In the genomic region with DNA sequence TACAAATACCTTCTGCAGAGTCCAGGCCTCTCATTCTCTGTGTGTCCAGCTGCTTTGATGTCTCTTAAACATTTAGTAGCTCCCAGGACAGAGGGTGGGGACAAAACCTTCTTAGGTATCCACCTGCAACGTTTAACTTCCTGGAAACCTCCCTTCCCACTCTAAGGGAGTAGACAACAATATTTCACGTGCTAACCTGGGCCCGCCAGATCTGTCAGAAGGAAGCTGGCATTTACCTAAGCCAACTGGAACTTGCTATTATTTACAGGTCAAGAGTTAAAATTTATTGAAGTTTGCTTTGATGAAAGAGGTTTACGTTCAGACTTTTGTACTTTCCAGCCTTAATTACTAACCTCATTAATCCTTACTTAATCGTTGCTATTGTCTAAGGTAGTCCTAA, we compare ENCODE assay signal across 9 mouse cellular contexts. TPM values are rescaled to one million over a fixed set of nuclear protein-coding genes. Genes with fewer than 3 reads are reported as not detected.
A peak's percentile ranks its signal among the peaks of the same experiment; 100 is the strongest.
DNase-seq lines count a peak whose midpoint lies in the region; ATAC-seq and TF ChIP-seq lines count a peak whose summit lies in the region.
"Had no signal": no experiment of that assay in that cellular context is flagged by ENCODE, and none has a peak within 500 bp of the region (broad histone marks: within the 10 kb centered on the region; RNA-seq: fewer than 3 reads in every experiment).

No protein-coding gene starts in this region.

- no peak for TF ChIP-seq CTCF in lung, adult 2 months (IDR thresholded peaks at IDR 0.05; ENCODE audit: insufficient read depth, low read length)

- TF ChIP-seq POLR2A in lung, adult 2 months (IDR thresholded peaks at IDR 0.05; ENCODE audit: borderline replicate concordance, extremely low read depth, low read depth, low read length) = no peak

- H3K36me3 ChIP-seq in forebrain, embryonic 12.5 days (replicated peaks) = no peaks in the 10 kb centered on the region
- no peaks in the 10 kb centered on the region for H3K36me3 ChIP-seq in forebrain, embryonic 11.5 days (ENCODE audit: control insufficient read depth, insufficient read depth, low read length)
- no peaks in the 10 kb centered on the region for H3K36me3 ChIP-seq in lung, embryonic 15.5 days
- H3K36me3 ChIP-seq in stomach, embryonic 14.5 days (ENCODE audit: control insufficient read depth, insufficient read depth, low read length) = no peaks in the 10 kb centered on the region
- H3K36me3 ChIP-seq: heart, embryonic 12.5 days had no signal

- no peak for DNase-seq in forebrain, embryonic 11.5 days (ENCODE audit: low spot score)
- no peak for DNase-seq in lung, adult 2 months
- DNase-seq in kidney, postnatal 10 days = peak; percentile 32
- no peak for DNase-seq in right cerebral cortex, postnatal 25 days
- DNase-seq in urinary bladder, postnatal 25 days (ENCODE audit: low spot score) = no peak

- ATAC-seq in forebrain, embryonic 12.5 days (ENCODE audit: low FRiP score) = no peak
- ATAC-seq in forebrain, embryonic 11.5 days (replicated peaks; ENCODE audit: low FRiP score) = no peak
- ATAC-seq in lung, embryonic 15.5 days (ENCODE audit: borderline replicate concordance, extremely low read depth, low FRiP score, low TSS enrichment) = no peak
- no peak for ATAC-seq in stomach, embryonic 14.5 days (ENCODE audit: insufficient number of reproducible peaks, insufficient read depth, low FRiP score, low read depth)

- peaks cover 17% of the 10 kb centered on the region for H3K4me1 ChIP-seq in forebrain, embryonic 12.5 days
- 0 out of 2 replicates have a peak, but pooled peaks cover 5% of the 10 kb centered on the region for H3K4me1 ChIP-seq in forebrain, embryonic 11.5 days (replicated peaks; ENCODE audit: control insufficient read depth, insufficient read depth, low read length)
- peaks cover 10% of the 10 kb centered on the region for H3K4me1 ChIP-seq in lung, embryonic 15.5 days
- peaks cover 3% of the 10 kb centered on the region; the same call in 1 of the 2 replicates for H3K4me1 ChIP-seq in lung, adult 2 months (ENCODE audit: control insufficient read depth, insufficient read depth, low read length)
- 0 out of 2 replicates have a peak, but pooled peaks cover 2% of the 10 kb centered on the region for H3K4me1 ChIP-seq in stomach, embryonic 14.5 days (ENCODE audit: control insufficient read depth, insufficient read depth, low read length)

- no peak overlapping the region for H3K4me3 ChIP-seq in forebrain, embryonic 12.5 days (replicated peaks)
- H3K4me3 ChIP-seq in forebrain, embryonic 11.5 days (ENCODE audit: low read depth, low read length) = no peak overlapping the region
- peak overlapping the region; percentile 72; the same call in 1 of the 2 replicates for H3K4me3 ChIP-seq in lung, embryonic 15.5 days
- H3K4me3 ChIP-seq in lung, adult 2 months (replicated peaks; ENCODE audit: extremely low read depth, low read depth, low read length) = no peak overlapping the region
- peak overlapping the region; percentile 63 for H3K4me3 ChIP-seq in stomach, embryonic 14.5 days (ENCODE audit: low read depth, low read length)

- H3K27ac ChIP-seq in forebrain, embryonic 12.5 days = no peak overlapping the region
- no peak overlapping the region for H3K27ac ChIP-seq in forebrain, embryonic 11.5 days (ENCODE audit: low read depth, low read length)
- no peak overlapping the region for H3K27ac ChIP-seq in lung, embryonic 15.5 days
- H3K27ac ChIP-seq in stomach, embryonic 14.5 days (ENCODE audit: low read length) = no peak overlapping the region; the same call in 1 of the 2 replicates

- 23% methylated on average over 5 of the region's 5 CpGs for WGBS in forebrain, embryonic 12.5 days
- 19% methylated on average over 5 of the region's 5 CpGs for WGBS in forebrain, embryonic 11.5 days
- WGBS in lung, embryonic 15.5 days = 24% methylated on average over 5 of the region's 5 CpGs
- 33% methylated on average over 5 of the region's 5 CpGs for WGBS in lung, adult 2 months
- WGBS in stomach, embryonic 14.5 days = 23% methylated on average over 5 of the region's 5 CpGs

- peak overlapping the region; percentile 95; the same call in 1 of the 2 replicates for H3K4me2 ChIP-seq in forebrain, embryonic 12.5 days
- no peak overlapping the region for H3K4me2 ChIP-seq in forebrain, embryonic 11.5 days (ENCODE audit: low read depth, low read length, severe bottlenecking)
- peak overlapping the region; percentile 94; the same call in 1 of the 2 replicates for H3K4me2 ChIP-seq in lung, embryonic 15.5 days
- H3K4me2 ChIP-seq in stomach, embryonic 14.5 days (replicated peaks; ENCODE audit: low read depth, low read length) = peak overlapping the region; percentile 92; the same call in 1 of the 2 replicates

- no peaks in the 10 kb centered on the region for H3K9me3 ChIP-seq in forebrain, embryonic 12.5 days
- H3K9me3 ChIP-seq in forebrain, embryonic 11.5 days (ENCODE audit: control insufficient read depth, low read length) = no peaks in the 10 kb centered on the region
- no peaks in the 10 kb centered on the region for H3K9me3 ChIP-seq in lung, embryonic 15.5 days
- no peaks in the 10 kb centered on the region for H3K9me3 ChIP-seq in stomach, embryonic 14.5 days (ENCODE audit: control insufficient read depth, low read depth, low read length)
- H3K9me3 ChIP-seq: heart, embryonic 12.5 days had no signal

- H3K9ac ChIP-seq in forebrain, embryonic 12.5 days = no peak overlapping the region
- H3K9ac ChIP-seq in forebrain, embryonic 11.5 days (ENCODE audit: low read length) = no peak overlapping the region
- no peak overlapping the region for H3K9ac ChIP-seq in lung, embryonic 15.5 days
- H3K9ac ChIP-seq in stomach, embryonic 14.5 days (replicated peaks; ENCODE audit: low read depth, low read length) = no peak overlapping the region

- H3K27me3 ChIP-seq in forebrain, embryonic 12.5 days = peaks cover 56% of the 10 kb centered on the region
- H3K27me3 ChIP-seq in forebrain, embryonic 11.5 days (ENCODE audit: control insufficient read depth, insufficient read depth, low read length) = peaks cover 29% of the 10 kb centered on the region
- H3K27me3 ChIP-seq in lung, embryonic 15.5 days = peaks cover 36% of the 10 kb centered on the region
- H3K27me3 ChIP-seq in stomach, embryonic 14.5 days (ENCODE audit: control insufficient read depth, insufficient read depth, low read length) = no peaks in the 10 kb centered on the region

RNA-seq across cellular contexts. Expression of gene Sgms2, which starts 2.2 kb away (rescaled TPM):
- polyA plus RNA-seq in forebrain, embryonic 12.5 days (2016; fragmentation: Nextera tagmentation; extraction: Ambion mirVana) = 0.96 and 1.00 TPM in 2 replicates
- 0.83 and 1.2 TPM in 2 replicates for polyA plus RNA-seq in forebrain, embryonic 11.5 days (2014; fragmentation: Nextera tagmentation; extraction: Ambion mirVana)
- polyA plus RNA-seq in lung, embryonic 15.5 days (2015; fragmentation: Nextera tagmentation; extraction: Ambion mirVana) = 2.9 and 3.5 TPM in 2 replicates
- 1.7 and 2.6 TPM in 2 replicates for polyA plus RNA-seq in lung, adult 2 months (2012; rRNA removed)
- 8.8 and 10.6 TPM in 2 replicates for polyA plus RNA-seq in stomach, embryonic 14.5 days (2014; fragmentation: Nextera tagmentation; extraction: Ambion mirVana)

Comparison
In these comparisons a context has a peak if more than half of its experiments do, and no peak if none do; other contexts are left out.
1. H3K4me3 ChIP-seq: peak in lung, embryonic 15.5 days (single experiment) and stomach, embryonic 14.5 days (single experiment); none in forebrain, embryonic 12.5 days (single experiment), forebrain, embryonic 11.5 days (single experiment) and lung, adult 2 months (single experiment).